Mouse (Mus musculus): Measurements from ENCODE around the gene Tmem97.
A peak's percentile ranks its signal among the peaks of the same experiment; 100 is the strongest.

DNA sequence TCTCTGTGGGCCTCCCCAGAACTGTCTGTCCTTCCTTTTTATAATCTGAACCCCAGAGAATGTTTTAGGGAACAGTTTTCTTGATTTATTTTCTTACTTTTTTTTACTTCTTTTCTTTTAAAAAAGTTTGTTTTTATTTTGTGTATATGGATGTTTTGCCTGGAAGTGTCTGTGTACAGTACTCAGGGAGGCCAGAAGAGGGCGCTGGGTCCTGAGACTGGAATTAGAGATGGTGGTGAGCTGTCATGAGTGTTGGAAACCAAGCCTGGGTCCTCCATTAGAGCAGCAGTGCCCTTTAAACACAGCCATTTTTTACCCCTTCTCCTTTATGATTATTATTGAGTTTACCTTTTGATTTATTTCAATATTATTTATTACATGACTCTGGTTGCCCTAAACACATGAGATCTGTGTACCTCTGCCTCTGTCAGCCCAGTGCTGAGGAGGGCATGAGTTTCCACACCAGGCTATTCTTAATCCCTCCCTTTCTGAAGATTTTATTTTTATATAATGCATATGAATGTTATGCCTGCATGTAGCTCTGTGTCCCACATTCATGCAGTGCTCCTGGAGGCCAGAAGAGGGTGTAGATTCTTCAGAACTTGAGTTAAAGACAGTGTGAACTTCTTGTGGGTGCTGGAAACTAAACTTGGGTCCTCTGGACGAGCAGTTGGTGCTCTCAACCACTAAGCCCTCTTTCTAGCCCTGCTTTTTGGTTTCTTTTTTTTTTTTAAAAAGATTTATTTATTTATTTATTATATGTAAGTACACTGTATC, 34.8 kb downstream of the Tmem97 start:
- TF ChIP-seq CTCF (conservative IDR thresholded peaks at IDR 0.05; ENCODE audit: insufficient read depth, insufficient read length, low read depth, low read length) (peak; percentile 57), POLR2A (IDR thresholded peaks at IDR 0.05; ENCODE audit: low read depth, low read length) (no peak)
